Mouse (Mus musculus) embryonic facial prominence, embryonic 12.5 days (tissue): ENCODE results near the gene Bcas3. TPM values are rescaled to one million over a fixed set of nuclear protein-coding genes. Genes with fewer than 3 reads are reported as not detected.

Experiments
- ATAC-seq: fragments of 200-750 bp; cut with Nextera tagmentation; 2 replicates; pipeline ENCODE4 v1.8.0; 2017; ENCODE audit not compliant: insufficient number of reproducible peaks, insufficient read depth, low FRiP score, low TSS enrichment
- H3K27ac ChIP-seq: fragments of 300-500 bp; sonication (generic); 2 replicates; pipeline ENCODE4 v1.5.1; 2016; ENCODE audit warnings: mild to moderate bottlenecking
- H3K27me3 ChIP-seq: fragments of 300-500 bp; sonication (generic); 2 replicates; pipeline ENCODE4 v1.6.1; 2016; ENCODE audit warnings: mild to moderate bottlenecking, moderate library complexity
- H3K36me3 ChIP-seq: fragments of 300-500 bp; sonication (generic); 2 replicates; pipeline ENCODE4 v1.6.1; 2016; ENCODE audit warnings: mild to moderate bottlenecking
- H3K4me1 ChIP-seq: fragments of 300-500 bp; sonication (generic); 2 replicates; pipeline ENCODE4 v1.6.1; 2016
- H3K4me2 ChIP-seq: fragments of 300-500 bp; sonication (generic); replicated peaks from 2 replicates; pipeline ENCODE4 v1.6.1; 2016; ENCODE audit warnings: mild to moderate bottlenecking, moderate library complexity
- H3K4me3 ChIP-seq: fragments of 300-500 bp; sonication (generic); 2 replicates; pipeline ENCODE4 v1.5.1; 2016; ENCODE audit warnings: mild to moderate bottlenecking
- H3K9ac ChIP-seq: fragments of 300-500 bp; sonication (generic); 2 replicates; pipeline ENCODE4 v1.6.1; 2016; ENCODE audit warnings: mild to moderate bottlenecking, moderate library complexity
- H3K9me3 ChIP-seq: fragments of 300-500 bp; sonication (generic); 2 replicates; pipeline ENCODE4 v1.6.1; 2016; ENCODE audit warnings: mild to moderate bottlenecking, moderate library complexity
- WGBS: fragments of 180-500 bp; shearing (Covaris S2); methylation state at CpG from one replicate; pipeline ENCODE4 v1.1.7; 2016; 5-methylcytosine and 5-hydroxymethylcytosine counted together
- polyA plus RNA-seq: library from polyadenylated mRNA; unstranded; fragments of >200 nt; fragmentation: Nextera tagmentation; extraction: Ambion mirVana; gene quantifications from 2 replicates; pipeline ENCODE4 v1.2.1, GENCODE M21; 2016

The Bcas3 gene
- polyA plus RNA-seq, 1 experiment from 2014 or later, result 28.7 TPM

DNA sequence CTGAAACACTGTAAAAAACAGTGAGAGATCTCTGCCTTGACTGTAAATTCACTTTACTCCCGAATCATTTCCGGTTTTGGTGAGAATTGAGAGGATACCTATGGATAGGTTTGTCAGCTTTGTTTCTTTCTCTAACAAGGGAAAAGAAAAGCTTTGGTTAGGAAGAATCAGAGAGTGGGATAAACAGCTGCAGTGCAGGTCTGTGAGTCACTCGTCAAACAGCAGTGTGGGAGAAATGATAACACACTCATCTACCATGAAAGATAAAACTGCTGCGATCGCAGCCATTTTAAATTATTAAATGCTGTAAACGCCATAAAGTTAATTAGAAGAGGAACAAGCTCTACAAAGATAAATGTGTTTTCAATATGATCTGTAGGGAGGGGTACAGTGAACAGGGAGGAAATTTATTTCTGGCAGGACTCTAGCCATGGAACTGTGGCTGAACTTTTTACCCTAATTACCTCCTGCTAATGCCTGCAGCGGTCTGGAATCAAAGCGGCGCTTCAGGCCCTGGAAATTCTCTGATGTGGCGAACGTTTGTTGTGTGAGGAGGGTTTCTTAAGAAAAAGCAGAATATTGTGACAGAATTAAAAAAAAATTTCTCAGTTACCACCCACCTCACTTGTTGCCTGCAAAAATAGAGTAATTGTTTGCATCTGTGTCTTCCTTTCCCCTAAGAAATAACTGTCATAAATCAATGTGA lies 77.9 kb downstream of the Bcas3 start:
- Histone ChIP-seq H3K9me3 (no peaks in the 10 kb centered on the region), H3K9ac (no peak overlapping the region), H3K4me2 (no peak overlapping the region), H3K4me1 (peaks cover 34% of the 10 kb centered on the region), H3K4me3 (no peak overlapping the region), H3K27ac (no peak overlapping the region; the same call in 1 of the 2 replicates), H3K36me3 (no peaks in the 10 kb centered on the region), H3K27me3 (no peaks in the 10 kb centered on the region)
- WGBS, result 37% methylated on average over 11 of the region's 11 CpGs
- no peak for ATAC-seq

DNA sequence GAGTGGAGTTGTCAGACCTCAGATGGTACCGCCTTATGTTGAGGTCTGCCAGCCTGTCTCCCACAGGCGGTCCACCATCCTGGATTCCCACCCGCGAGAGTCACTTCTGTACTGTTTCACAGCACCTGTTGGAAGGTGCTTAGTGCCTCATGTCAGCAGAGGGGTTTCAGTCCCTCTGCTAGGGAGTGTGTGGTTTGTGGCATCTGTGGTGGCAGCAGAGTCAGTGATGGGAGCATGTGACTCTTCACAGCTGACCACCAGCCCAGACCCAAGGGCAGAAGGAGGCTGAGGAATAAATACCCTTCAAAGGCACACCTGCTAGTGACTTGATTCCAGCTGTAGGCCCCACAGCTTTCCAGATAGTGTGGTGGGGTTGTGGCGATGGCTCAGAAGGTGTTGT lies 94.4 kb downstream of the Bcas3 start:
- no peak overlapping the region for H3K4me2 ChIP-seq

GRCm38 (mm10) chr11:85453598-85454304 lies 100.8 kb downstream of the Bcas3 start:
- H3K27ac ChIP-seq, result no peak overlapping the region
- H3K9ac ChIP-seq, result no peak overlapping the region
- 64% methylated on average over 8 of the region's 8 CpGs for WGBS
- no peaks in the 10 kb centered on the region for H3K36me3 ChIP-seq
- H3K27me3 ChIP-seq, result no peaks in the 10 kb centered on the region
- no peak overlapping the region for H3K4me2 ChIP-seq
- no peaks in the 10 kb centered on the region for H3K4me1 ChIP-seq
- H3K4me3 ChIP-seq, result no peak overlapping the region
- H3K9me3 ChIP-seq, result no peaks in the 10 kb centered on the region
- ATAC-seq, result no peak

More for the DNA sequence above, 94.4 kb downstream of the Bcas3 start:
- no peaks in the 10 kb centered on the region for H3K27me3 ChIP-seq
- no peak overlapping the region for H3K27ac ChIP-seq
- H3K36me3 ChIP-seq, result no peaks in the 10 kb centered on the region
- 93% methylated on average over 5 of the region's 5 CpGs for WGBS
- no peak overlapping the region for H3K4me3 ChIP-seq
- ATAC-seq, result no peak
- no peak overlapping the region for H3K9ac ChIP-seq
- H3K9me3 ChIP-seq, result no peaks in the 10 kb centered on the region
- H3K4me1 ChIP-seq, result no peaks in the 10 kb centered on the region

DNA sequence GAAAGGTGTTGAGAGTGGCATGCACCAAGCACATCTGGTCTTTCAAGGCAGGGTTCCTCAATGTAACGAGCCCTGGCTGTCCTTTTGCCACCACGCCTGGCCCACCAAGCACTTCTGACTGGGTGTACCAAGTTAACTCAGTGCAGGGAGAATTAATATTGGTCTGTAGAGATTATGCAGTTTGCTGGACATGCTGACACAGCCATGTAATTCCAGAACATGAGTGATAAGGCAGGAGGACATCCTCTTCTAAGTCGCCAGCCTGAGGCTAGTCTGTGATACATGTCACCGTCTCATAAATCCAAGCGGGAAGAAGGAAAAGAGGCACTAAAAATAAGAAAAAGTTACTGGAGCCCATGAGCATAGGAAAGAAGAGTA lies 101.3 kb downstream of the Bcas3 start:
- no peaks in the 10 kb centered on the region for H3K27me3 ChIP-seq
- H3K9ac ChIP-seq, result no peak overlapping the region
- H3K9me3 ChIP-seq, result no peaks in the 10 kb centered on the region
- no peak overlapping the region for H3K4me3 ChIP-seq
- no peaks in the 10 kb centered on the region for H3K4me1 ChIP-seq
- WGBS, result 83% methylated on average over 5 of the region's 5 CpGs
- no peak for ATAC-seq
- H3K4me2 ChIP-seq, result no peak overlapping the region
- H3K36me3 ChIP-seq, result no peaks in the 10 kb centered on the region
- no peak overlapping the region for H3K27ac ChIP-seq

DNA sequence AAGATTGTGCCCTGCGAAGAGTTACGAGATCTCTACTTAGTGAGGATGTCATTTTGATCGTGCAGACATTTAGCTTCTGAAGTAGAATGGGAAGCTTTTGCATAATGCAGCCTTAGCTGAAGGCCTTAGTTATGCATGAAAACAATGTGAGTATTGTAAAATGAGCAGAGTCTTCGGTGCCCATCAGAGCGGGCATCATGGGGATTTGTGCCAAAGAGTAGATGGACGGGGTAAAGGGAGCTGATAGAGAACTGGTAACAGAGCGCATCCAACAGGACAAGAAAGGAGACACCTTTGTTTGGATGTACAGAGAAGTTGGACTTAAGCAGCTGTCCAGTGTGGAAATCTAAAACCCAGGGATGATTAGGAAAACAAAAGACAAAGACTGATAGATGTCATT lies 108.6 kb downstream of the Bcas3 start:
- no peak overlapping the region for H3K9ac ChIP-seq
- no peak overlapping the region for H3K27ac ChIP-seq
- WGBS, result 73% methylated on average over 7 of the region's 7 CpGs
- ATAC-seq, result no peak
- H3K4me2 ChIP-seq, result no peak overlapping the region
- H3K9me3 ChIP-seq, result no peaks in the 10 kb centered on the region
- no peaks in the 10 kb centered on the region for H3K27me3 ChIP-seq
- peaks cover 5% of the 10 kb centered on the region; the same call in 1 of the 2 replicates for H3K4me1 ChIP-seq
- H3K4me3 ChIP-seq, result no peak overlapping the region
- no peaks in the 10 kb centered on the region for H3K36me3 ChIP-seq

DNA sequence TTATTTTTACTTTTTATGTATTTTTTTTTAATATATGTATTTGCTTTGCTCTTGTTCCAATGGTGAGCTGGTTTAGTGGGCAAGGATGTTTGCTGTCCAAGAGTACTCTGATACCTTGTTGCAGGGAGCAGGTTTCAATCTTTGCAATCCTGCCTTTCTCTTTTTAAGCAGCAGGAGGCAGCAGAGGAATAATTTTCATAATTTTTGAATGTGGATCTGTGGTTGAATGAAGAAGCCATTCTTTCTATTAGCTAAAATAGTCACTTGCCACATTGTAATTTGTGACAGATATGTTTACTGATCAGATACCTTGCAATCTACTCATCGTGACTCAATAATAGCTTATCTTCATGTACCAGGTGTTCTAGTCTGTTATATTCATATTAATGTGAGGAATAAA lies 116.6 kb downstream of the Bcas3 start:
- H3K4me2 ChIP-seq, result no peak overlapping the region
- H3K27me3 ChIP-seq, result no peaks in the 10 kb centered on the region
- H3K4me1 ChIP-seq, result peaks cover 8% of the 10 kb centered on the region; the same call in 1 of the 2 replicates
- 60% methylated on average over 1 of the region's 1 CpGs for WGBS
- no peaks in the 10 kb centered on the region for H3K9me3 ChIP-seq
- H3K4me3 ChIP-seq, result no peak overlapping the region
- H3K36me3 ChIP-seq, result no peaks in the 10 kb centered on the region
- no peak for ATAC-seq
- no peak overlapping the region for H3K9ac ChIP-seq
- H3K27ac ChIP-seq, result no peak overlapping the region

GRCm38 (mm10) chr11:85470508-85470907 lies 117.5 kb downstream of the Bcas3 start:
- WGBS, result 45% methylated on average over 4 of the region's 4 CpGs
- Histone ChIP-seq H3K36me3 (no peaks in the 10 kb centered on the region), H3K4me1 (peaks cover 8% of the 10 kb centered on the region; the same call in 1 of the 2 replicates), H3K9ac (no peak overlapping the region), H3K4me3 (no peak overlapping the region), H3K4me2 (no peak overlapping the region), H3K27ac (0 out of 2 replicates have a peak overlapping the region, but pooled peaks have one; percentile 3), H3K9me3 (no peaks in the 10 kb centered on the region), H3K27me3 (no peaks in the 10 kb centered on the region)
- no peak for ATAC-seq

DNA sequence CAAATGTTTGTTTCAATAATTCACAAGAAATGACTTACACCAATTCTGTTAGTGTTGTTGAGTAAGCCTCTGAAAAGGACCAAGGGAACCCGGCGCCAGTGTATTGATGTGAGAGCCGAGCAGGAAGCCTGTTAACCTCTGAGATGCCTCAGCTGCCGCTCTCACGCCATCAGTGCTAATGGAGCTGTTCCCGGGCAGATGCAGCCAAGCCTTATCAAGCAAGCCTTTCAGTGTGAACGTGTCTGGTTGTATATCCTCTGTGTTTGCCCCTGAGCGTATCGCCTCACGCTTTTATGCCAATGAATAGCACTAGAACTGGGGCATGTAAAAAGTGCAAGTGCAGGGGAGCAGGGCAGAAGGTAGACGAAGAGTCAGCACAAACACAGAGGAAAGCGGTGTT lies 121.4 kb downstream of the Bcas3 start:
- Histone ChIP-seq H3K27ac (no peak overlapping the region), H3K9me3 (no peaks in the 10 kb centered on the region), H3K36me3 (no peaks in the 10 kb centered on the region), H3K4me3 (no peak overlapping the region), H3K4me2 (no peak overlapping the region), H3K4me1 (peaks cover 8% of the 10 kb centered on the region; the same call in 1 of the 2 replicates), H3K27me3 (no peaks in the 10 kb centered on the region), H3K9ac (no peak overlapping the region)
- ATAC-seq, result no peak
- WGBS, result 53% methylated on average over 12 of the region's 12 CpGs

DNA sequence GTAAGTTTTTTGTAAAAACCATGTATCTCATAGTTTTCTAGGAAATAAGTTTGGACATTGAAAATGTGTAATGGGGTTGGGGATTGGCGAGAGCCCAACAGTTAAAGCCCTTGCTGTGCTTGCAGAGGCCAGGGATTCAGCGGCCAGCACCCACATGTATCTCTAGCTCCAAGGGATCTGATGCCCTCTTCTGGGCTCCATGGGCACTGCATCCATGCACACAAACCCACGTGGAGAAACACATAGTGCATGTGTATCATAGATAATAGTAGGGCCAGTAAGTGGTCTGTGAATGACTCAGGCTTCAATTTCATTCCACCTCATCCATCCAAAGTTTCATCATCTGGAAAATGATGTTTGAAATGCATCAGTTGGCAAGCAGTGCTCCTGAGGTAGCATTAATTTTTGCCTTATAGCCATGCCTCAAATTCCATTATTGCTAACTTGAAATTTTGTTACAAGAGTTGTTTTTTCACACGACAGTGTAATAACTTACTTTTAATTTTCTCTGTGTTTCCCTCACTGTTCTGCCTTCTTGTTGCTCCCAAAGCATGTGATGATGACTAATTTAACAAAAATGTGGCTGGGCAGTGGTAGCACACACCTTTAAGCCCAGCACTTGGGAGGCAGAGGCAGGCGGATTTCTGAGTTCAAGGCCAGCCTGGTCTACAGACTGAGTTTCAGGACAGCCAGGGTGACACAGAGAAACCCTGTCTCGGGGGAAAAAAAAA lies 129.9 kb downstream of the Bcas3 start:
- H3K4me3 ChIP-seq, result no peak overlapping the region
- no peak overlapping the region for H3K9ac ChIP-seq
- 66% methylated on average over 6 of the region's 6 CpGs for WGBS
- no peaks in the 10 kb centered on the region for H3K36me3 ChIP-seq
- peaks cover 5% of the 10 kb centered on the region for H3K4me1 ChIP-seq
- no peaks in the 10 kb centered on the region for H3K9me3 ChIP-seq
- no peaks in the 10 kb centered on the region for H3K27me3 ChIP-seq
- no peak overlapping the region for H3K4me2 ChIP-seq
- H3K27ac ChIP-seq, result no peak overlapping the region
- ATAC-seq, result no peak

DNA sequence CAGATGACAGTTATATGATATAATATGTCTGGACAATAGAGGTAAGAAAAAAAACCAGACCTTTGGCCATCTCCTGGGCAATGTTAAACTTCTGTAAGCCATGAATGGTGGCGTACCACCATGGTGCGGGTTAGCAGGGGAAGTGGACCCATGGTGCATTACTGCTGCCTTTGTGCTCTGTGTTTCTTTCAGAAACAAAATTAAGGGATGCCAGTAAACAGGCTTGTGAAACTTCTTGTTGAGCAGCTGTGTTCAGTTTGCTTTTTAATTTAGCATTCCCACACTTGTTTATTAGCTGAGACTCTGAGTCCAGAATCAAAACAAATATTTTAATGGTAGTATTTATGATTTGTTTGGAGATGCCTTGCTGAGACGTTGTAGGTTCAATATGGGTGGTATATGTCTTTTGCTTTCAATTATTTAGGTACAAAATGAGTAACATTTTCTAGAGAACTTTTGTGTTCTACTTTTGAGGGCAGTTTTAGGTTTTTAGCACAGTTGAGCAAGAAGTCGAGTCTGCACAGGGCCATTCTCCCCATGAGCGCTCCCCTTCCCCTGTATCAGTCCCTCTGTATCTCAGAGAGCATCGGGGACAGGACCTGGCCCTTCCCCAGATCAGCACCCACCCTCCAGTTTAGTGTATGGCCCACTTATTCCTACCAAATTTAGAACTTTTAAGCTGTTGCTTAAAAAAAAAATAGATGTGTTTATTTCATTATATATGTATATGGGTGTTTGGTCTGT lies 132.4 kb downstream of the Bcas3 start:
- 85% methylated on average over 6 of the region's 6 CpGs for WGBS
- Histone ChIP-seq H3K9me3 (no peaks in the 10 kb centered on the region), H3K4me3 (no peak overlapping the region), H3K4me2 (no peak overlapping the region), H3K9ac (no peak overlapping the region), H3K4me1 (peaks cover 7% of the 10 kb centered on the region), H3K27ac (no peak overlapping the region), H3K36me3 (no peaks in the 10 kb centered on the region), H3K27me3 (no peaks in the 10 kb centered on the region)
- ATAC-seq, result no peak

DNA sequence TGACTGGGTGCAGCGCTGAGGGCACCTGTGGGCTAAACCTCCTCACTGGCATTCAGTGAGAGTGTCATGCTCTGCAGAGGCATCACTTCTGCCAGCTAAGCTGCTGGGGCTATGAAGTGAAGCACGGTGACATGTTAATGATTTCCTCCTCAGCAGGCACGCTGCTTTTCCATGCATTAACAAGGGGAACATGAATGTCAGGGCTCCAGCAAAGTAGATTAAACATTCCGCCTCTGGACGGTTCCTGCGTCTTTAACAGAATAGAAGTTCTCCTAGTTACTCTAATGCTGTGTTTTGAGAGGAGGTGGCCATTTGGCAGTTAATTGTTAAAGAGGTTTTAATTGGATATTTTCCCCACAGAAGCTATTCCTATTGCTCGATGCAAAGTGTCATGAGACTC lies 134.5 kb downstream of the Bcas3 start:
- ATAC-seq, result no peak
- no peak overlapping the region for H3K4me2 ChIP-seq
- no peaks in the 10 kb centered on the region for H3K27me3 ChIP-seq
- peaks cover 12% of the 10 kb centered on the region for H3K4me1 ChIP-seq
- 52% methylated on average over 7 of the region's 7 CpGs for WGBS
- no peak overlapping the region for H3K9ac ChIP-seq
- H3K9me3 ChIP-seq, result no peaks in the 10 kb centered on the region
- no peaks in the 10 kb centered on the region for H3K36me3 ChIP-seq
- no peak overlapping the region for H3K27ac ChIP-seq
- no peak overlapping the region for H3K4me3 ChIP-seq
